Mouse (Mus musculus) layer of hippocampus, postnatal 36 days (tissue): ENCODE measurements around the gene Myh13. TPM values are rescaled to one million over a fixed set of nuclear protein-coding genes. Genes with fewer than 3 reads are reported as not detected.

Experiments used
- DNase-seq, 2 experiments: peaks; one replicate each; pipeline ENCODE4 v3.0.0; 2022
- total RNA-seq, 2 experiments: library from RNA; stranded (reverse); gene quantifications; 2 replicates each; pipeline ENCODE4 v1.2.3; 2021

The Myh13 gene
- under 1 TPM in 1 of 2 experiments, not detected in 1; 0.07 TPM for total RNA-seq

DNA sequence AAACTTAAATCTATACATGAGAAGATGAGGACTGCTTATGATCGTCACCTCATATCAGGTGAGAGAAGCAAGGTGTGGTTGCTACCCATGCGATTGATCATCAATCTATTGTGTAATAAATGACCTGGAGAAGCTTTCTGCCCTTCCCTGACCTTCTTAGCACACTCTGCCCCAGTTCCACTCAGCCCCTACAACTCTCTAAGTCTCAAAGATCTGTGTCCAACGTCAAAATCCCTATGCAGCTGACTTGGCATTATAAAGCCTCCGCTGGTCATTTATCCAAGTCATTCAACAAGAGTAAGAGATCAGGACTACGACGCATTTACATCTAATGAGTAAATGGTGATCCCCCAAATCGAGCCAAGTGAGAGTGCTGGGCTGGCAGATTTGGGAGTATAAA, at the start of gene Myh13:
TSS of gene Myh13 (plus strand) at position 301 of the 400 bp plus-strand sequence.
- no peak for DNase-seq

DNA sequence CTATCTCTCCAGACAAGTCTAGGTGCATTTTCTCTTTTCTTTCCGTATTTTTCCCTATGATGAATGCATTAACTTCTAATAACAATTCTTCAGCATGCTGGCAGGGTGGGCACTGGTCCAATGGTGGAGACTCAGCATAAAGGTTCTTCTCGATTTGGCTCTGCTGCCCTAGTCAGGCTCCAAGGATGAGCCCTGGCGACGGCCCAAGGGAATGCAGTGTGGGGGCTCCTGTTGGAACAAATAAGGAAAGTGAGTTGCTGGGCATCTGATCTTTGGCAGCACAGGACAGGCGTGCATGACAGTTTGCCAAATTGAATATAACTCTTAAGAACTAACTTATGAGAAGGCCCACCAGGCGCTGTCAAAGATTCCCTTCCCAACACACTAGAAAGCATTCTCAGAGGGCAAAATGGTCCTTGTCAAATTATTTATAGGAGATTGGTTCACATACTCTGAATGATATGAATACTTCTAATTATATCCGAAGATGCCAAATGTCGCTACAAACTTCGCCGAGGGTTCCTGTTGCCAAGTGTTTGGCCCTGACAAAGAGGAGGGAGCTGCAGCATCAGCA, 44.8 kb upstream of the Myh13 start, which contains the start of gene Myh8:
TSS of gene Myh8 (plus strand) at position 524 of the 574 bp plus-strand sequence.
- no peak for DNase-seq

DNA sequence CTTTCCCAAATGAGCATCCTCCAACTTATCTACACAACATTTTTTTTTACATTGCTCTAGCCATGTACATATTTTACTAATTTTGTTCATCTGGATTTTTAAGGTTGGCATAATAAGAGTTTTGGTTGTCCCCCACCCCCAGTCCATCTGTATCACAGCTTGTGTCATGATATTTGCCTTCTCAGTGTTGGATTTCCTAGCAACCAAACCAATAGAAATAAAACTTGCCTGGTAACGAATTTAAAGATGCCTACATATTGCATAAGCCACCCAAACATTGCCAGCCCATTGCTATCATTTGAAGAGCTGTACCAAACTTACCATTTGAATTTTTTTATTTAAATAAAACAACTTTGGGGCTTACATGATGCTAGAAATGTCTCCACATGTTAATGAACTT, 28.0 kb upstream of the Myh13 start:
- DNase-seq: no peak

DNA sequence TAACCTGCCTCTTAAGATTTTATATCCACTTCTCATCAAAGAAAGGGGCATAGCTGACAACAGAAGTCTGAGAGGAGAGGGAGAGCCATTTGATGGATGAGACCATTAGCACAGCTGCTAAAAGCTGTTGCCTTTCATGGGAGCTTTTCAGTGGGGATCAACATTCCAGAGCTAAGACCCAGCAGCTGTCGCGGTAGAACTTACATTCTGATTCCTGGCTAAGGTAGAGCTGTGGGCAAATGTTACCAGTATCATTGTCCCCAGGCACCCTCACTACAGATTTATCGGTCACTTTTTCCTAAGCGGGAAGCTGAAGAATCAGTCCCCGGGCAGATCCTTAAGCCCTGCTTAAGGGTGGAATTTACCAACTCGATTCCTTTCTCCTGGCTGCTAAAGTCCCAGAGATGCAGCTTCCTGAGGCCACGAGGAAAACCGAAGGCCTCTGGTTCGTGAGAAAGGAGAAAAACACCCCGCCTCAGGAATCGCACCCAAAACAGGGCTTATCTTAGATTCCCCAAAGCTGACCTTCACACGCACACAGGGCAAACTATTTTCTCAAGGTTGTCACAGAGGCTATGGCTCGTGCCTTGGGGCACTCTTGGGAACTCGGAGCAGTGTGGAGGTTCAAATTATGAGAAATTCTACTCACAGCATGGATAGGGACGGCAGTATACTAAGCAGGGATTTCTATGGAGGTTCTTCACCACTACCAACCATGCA, 7.6 kb upstream of the Myh13 start:
- no peak for DNase-seq

DNA sequence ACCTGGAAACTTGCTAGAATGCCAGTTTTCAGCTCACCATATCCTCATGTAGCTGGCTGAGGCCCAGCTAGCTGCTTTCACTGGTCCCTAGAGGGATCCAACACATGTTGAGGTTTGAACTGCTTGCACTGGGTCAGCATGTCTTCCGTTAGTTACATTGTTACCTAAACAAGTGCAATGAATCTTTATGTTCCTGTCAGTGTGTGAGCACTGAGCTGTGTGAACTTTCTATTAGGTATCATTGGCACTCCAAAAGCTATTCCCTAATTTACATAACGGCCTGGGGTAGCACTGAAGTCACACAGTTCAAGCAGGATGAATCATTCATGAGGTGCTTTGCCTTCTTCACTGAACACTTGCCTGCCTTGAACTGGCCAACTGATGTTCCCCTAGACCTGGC, 5.1 kb downstream of the Myh13 start:
- no peak for DNase-seq

DNA sequence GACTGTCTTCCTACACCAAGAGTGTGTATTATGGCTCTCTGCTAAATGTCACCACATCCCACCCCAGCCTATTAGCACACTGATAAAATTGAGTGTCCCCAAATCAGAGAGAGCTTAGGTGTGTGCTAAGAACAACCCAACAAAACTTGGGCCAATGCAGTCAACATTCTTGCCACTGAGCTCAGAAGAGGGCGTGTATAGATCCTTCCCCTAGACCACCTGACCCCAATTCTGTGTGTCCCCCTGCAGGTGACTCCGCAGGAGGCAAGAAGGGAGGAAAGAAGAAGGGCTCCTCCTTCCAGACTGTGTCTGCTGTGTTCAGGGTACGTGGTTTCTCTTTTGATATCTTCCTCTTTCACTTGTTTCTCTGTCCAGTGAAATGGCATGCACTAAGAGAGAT, 23.1 kb downstream of the Myh13 start:
- no peak for DNase-seq

DNA sequence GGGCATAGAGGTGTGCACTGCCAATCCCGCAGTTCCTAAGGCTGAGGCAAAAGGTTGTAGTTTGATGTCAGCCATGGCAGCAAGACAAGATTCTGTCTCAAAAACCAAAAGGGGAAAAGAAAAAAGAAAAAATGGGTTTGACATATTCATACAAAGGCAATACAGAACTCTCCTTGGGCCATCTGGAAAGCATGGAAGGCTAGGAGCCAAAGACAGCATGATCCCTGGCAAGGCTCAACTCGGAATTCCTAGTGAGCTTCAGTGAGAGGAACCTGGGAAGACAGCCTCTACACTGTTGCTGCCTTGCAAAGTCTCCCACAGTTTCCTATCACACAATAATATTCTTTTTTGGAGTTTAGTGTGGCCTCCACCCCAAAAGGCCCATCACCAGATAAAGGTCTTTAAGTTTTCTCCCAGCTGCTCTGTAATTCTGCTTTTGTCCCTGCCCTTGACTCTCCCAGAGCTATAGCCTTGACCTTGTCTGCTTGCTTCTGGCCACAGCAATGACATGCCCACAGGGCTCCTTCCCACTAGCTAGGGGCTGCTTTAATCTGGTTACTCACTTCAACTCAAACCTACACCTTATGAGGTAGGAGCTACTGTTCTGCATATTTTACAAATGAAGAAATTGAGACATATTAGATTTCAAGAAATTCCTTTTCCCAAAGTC, 23.9 kb downstream of the Myh13 start:
- DNase-seq: no peak

DNA sequence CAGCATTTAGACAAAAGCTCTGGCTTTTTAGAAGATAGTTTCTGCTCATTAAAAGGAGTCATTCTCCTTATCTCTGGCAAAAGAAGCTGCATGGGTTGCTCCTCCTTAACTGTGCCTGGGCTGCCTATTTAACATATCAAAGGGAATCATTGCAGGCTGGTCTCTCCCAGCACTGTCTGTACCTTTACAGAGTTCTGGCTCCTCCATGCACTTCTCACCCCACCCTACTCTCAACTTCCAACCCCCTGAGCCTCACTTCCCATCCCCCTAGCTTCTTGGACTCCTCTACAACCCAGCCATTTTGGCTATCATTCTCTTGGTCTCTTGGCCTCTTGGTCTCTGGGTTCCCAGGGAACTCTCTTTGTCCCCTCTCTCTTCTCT, 24.4 kb downstream of the Myh13 start:
- no peak for DNase-seq

DNA sequence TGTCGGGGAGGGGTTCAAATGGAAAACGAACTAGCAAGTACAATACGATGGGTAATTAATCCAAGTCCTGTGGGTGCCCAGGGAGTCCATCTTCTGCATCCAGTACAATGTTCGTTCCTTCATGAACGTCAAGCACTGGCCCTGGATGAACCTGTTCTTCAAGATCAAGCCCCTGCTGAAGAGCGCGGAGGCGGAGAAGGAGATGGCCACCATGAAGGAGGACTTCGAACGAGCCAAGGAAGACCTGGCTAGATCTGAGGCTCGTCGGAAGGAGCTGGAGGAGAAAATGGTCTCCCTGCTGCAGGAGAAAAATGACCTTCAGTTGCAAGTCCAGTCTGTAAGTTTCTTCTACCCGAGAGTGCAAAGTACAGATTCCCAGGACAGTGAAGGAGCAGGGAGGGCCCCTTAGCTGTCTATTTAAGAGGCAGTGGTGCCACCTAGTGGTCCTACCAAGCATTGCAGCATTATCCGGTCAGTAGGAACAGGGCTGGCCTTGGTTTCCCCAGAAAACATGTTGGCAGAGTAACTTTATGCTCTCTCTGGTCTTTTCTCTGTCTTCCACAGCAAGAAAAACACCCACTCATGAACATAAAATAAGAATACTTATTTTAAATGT, 28.8 kb downstream of the Myh13 start:
- peak; percentile 73 for DNase-seq

DNA sequence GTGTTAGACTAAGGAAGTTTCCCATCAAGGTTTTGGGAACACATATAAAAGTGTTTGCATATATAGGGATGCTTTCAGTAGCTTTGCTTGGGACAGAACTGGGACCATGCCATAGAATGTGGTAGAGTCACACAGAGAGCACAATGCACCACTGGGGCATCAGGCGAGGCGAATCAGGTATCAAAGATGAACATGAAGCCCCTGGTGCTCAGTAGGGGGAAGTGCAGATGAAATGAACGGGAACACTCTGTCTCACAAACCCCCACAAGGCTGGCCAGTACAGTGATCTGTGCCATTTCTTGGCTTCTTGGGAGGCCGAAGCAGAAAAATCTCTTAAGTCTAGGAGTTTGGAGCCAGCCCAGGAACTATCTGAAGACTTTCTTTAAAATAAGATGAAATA, 31.6 kb downstream of the Myh13 start:
- DNase-seq: no peak

DNA sequence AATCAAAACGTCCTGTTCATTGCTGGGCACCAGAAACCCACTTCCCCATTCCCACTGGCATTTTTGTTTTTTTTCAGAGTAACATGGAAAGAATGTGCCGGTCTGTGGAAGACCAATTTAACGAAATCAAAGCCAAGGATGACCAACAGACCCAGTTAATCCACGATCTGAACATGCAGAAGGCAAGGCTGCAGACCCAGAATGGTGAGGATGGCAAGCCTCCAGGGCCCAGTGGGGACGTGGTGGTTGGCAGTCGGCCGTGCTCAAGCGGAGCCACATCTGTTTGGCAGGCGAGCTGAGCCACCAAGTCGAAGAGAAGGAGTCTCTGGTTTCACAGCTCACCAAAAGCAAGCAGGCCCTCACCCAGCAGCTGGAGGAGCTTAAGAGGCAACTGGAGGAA, 36.6 kb downstream of the Myh13 start:
- no peak for DNase-seq

DNA sequence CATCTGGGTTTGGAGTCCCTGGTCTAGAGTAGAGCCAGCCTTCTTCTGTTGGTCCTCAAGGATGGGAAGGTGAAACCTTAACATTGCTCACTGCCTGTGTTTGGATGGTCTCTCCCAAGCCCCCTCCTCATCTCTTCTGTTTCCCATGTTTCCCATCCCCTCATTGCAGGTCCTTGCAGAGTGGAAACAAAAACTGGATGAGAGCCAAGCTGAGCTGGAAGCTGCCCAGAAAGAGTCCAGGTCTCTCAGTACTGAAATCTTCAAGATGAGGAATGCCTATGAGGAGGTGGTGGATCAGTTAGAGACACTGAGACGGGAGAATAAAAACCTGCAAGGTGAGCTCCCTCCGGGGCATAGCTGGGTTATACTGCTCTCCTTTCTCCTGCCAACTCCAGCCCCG, 40.8 kb downstream of the Myh13 start:
- no peak for DNase-seq

DNA sequence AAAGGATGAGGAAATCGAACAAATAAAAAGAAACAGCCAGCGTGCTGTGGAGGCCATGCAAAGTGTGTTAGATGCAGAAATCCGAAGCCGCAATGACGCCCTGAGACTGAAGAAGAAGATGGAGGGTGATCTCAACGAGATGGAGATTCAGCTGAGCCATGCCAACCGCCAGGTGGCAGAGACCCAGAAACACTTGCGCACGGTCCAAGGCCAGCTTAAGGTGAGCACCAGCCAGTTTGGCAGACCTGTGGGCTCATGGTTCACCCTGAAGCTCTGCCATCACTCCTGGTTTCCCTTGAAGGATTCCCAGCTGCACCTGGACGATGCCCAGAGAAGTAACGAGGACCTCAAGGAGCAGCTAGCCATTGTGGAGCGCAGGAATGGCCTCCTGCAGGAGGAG, 43.1 kb downstream of the Myh13 start:
- DNase-seq: no peak

DNA sequence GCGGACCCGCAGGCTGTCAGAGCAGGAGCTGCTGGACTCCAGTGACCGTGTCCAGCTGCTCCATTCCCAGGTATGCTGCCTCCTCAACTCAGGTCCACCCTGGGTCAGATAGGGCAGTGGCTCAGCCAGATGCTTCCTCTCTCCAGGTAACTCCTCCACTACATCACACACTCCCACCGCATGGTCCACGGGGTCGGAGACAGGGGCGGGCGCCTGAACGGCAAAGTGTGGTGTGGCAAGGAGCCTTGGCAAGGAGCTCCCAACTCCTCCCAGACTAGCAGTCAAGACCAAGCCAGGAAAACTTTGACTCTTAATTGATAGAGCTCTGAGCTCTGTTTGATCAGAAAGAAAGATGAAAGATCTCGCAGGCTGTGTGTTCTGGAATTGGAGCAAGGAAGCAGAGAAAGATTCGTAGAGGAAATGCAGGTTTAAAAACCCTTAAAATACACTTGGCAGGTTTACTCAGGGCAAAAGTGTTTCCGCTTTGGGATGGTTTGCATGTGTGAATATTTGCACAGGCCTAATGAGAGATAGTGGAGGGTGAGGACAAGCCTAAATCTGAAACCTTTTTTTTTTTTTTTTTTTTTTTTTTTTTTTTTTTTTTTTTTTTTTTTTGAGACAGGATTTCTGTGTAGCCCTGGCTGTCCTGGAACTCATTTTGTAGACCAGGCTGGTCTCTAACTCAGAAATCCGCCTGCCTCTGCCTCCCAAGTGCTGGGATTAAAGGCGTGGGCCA, 43.7 kb downstream of the Myh13 start:
- DNase-seq: no peak

DNA sequence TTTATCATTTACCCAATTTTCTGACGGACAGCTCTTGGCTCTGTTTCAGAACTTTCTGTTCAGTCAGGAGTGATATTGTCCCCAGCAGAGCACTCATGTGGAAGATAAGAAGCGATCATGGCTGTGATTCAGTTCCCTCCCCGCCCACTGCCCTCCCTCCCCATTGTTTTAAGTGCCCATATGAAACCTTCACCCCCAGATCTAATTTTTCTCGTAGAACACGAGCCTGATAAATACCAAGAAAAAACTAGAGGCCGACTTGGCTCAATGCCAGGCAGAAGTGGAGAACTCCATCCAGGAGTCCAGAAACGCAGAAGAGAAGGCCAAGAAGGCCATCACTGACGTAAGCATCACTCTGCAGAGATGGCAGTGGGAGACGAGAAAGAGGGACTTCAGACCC, 45.5 kb downstream of the Myh13 start:
- no peak for DNase-seq

DNA sequence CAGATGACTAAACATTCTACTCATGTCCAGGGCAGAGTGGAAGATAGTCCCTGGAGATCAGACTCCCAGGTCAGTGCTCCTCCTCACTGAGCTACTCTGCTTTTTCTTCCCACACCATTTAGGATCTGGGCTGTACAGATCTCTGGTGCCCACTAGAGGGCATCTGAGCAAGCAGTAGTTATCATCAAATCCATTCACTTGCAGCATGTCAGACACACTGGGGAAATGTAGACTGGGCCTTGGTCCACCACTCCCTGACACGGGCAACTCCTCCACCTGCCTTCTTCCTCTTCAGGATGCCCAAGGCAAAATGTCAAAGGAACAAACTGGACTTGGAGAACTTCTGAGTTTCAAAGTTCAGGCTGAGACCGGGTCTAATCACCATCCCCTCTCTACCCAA, 51.9 kb downstream of the Myh13 start:
- peak in 1 of 2 experiments; percentile 33 for DNase-seq

DNA sequence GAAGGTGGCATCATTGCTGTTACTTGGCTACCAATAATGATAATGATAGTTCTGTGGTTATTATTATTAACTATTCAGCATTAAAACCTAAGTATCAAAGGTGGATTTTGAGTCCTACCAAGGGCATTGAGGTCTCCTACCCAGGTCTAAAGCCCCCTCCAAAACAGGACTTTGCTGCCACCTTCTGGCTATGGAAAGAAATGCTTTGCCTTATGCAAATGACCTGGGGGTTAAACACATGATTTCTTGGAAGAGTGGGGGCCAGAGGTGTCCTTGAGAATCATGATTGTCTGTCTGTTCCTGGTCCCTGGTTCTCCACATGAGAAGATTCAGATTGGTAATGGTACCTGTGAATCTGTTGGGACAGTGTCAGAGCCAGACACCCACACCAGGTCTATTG, 54.9 kb downstream of the Myh13 start:
- no peak for DNase-seq

DNA sequence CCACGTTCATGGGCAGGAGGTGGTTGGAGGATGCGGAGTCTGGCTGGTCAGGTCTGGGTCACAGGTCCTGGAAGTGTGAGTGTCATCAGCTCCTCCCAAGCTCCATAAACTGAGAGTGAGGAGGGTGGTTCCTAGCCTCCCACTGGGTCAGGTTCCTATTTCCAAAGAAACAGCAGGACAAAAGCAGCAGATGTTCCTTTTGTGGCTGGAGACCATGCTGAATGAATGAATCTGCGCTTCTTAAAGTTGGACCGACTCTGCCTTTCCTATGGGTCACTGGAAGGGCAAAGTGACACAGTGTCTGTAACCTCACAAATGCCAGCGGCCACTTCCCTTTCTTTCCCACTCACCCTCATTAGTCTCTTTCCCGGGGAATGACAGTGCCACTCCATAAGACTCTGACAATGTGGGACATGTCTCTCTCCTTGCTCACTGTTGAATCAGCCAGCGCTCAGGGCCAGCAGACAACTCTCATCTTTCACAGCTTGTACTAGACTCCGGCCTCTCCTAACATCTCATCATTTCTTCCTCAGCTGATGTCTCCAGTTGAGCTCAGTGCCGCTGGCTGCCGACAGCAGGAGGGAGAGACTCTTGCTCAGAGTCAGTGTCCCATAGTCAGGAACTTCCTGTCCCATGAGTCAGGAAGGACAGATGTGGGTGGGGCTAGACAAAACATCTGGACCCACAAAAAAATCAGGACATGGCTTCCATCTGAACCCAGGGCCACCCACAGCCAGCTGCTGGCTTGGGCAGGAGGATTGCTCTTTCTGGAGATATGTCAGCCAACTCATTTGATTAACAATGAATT, 58.4 kb downstream of the Myh13 start:
- no peak for DNase-seq

DNA sequence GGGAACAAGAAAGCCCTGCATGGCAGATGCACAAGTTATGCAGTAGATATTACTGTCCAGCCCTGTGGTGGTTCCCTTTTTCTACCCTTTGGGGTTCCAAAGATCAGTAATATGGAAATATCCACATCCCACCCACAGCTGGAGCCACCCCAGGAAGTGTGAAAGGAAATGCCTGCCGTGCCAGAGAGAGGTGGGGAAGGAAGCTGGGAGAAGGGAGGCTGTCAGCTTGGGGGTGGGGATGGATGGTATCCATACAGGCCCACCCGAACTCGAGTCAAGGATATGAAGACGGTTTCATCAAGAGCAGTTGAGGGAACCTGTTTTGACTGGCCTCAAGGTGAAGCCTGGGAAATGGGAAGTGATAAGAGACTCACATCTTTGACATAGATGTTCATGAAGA, 60.4 kb downstream of the Myh13 start:
- DNase-seq: no peak

DNA sequence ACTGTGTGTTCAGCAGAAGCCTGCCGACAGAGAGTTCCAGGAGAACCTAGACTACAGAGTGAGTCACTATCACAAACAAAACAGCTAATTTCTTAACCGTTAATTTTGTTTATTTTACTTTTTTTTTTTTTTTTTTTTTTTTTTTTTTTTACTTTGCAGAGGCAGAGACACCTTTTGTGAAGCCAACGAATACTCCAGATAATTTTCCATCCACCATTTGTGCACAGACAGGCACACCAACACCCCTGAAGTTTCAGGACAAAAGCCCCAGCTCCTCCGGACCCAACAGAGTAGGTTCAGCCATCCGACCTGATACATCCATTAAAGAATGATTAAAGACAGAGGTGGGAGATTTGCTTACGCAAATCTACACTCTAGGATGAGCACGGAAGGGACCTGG, 63.2 kb downstream of the Myh13 start:
- DNase-seq: no peak

DNA sequence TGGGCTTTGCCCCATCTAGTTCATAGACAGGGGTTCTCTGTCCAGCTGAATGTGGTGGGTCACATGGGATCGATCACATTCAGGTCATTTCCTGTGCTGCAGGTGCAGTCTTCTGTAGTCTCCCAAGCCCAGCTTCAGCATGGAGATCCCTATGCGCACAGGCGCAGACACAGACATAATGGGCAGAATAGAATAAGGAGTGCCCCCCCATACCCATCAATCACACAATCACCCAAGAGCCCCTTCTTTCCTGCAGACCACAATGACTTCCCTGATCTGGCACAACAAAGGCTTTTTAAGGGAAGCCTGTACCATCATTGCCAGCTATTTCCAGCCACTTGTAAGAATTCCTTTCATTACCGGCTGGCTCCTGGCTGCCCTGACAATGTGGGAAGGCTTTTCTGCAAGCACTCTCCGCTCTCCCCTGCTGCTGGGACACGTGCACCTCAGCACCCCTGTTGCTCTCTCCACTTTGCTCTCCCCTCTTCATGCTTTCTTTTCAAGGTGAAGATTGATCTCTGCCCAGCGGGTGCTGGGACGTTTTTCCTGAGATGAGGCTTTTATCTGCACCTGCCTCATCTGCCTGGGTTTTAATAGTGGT, 65.5 kb downstream of the Myh13 start:
- no peak for DNase-seq
